Mouse (Mus musculus): ENCODE data around the gene Dnm1. TPM values are rescaled to one million over a fixed set of nuclear protein-coding genes. Genes with fewer than 3 reads are reported as not detected.
A peak's percentile ranks its signal among the peaks of the same experiment; 100 is the strongest.

Dnm1 gene
- total and polyA plus RNA-seq, 2 experiments, result 0.09 to 0.60 TPM

DNA sequence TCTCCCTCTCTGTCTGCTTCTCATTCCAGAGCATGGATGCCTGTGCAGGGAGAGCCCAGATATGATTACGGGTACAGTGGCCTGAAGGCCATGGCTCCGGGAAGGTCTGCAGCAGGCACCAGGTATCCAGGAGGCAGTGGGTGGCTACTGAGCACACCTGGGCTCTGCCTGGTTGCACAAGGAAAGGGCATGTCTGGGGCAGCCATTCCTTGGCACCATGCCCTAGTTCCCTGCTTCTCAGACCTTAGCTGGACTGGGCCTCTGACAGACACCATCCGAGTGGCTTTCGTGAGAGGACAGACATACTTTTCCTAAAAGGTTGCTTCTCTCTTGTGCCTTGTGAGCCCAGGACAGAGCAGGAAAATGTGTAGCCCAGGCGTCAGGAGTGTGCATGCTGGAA lies 38.9 kb upstream of the Dnm1 start:
- Histone ChIP-seq H3K9ac (ENCODE audit: low read depth, low read length) (no peak overlapping the region), H3K27ac (replicated peaks; ENCODE audit: insufficient read depth, low read depth, low read length) (no peak overlapping the region), H3K4me1 (ENCODE audit: control insufficient read depth, insufficient read depth, low read length) (peaks cover 11% of the 10 kb centered on the region), H3K79me2 (ENCODE audit: control insufficient read depth, insufficient read depth, low read length) (peaks cover 3% of the 10 kb centered on the region; the same call in 1 of the 2 replicates), H3K27me3 (ENCODE audit: control insufficient read depth, insufficient read depth, low read length) (no peaks in the 10 kb centered on the region), H3K36me3 (ENCODE audit: control insufficient read depth, insufficient read depth, low read length) (no peaks in the 10 kb centered on the region), H3K4me3 (ENCODE audit: insufficient read depth, low read depth, low read length) (no peak overlapping the region)
- no peak for TF ChIP-seq POLR2A (IDR thresholded peaks at IDR 0.05; ENCODE audit: extremely low read depth, insufficient read depth, low read length)
- TF ChIP-seq CTCF (IDR thresholded peaks at IDR 0.05; ENCODE audit: low read depth, low read length), result no peak
- WGBS, result 59% methylated on average over 5 of the region's 5 CpGs
- DNase-seq (ENCODE audit: extremely low read depth, low read depth, low spot score), result peak; percentile 43

DNA sequence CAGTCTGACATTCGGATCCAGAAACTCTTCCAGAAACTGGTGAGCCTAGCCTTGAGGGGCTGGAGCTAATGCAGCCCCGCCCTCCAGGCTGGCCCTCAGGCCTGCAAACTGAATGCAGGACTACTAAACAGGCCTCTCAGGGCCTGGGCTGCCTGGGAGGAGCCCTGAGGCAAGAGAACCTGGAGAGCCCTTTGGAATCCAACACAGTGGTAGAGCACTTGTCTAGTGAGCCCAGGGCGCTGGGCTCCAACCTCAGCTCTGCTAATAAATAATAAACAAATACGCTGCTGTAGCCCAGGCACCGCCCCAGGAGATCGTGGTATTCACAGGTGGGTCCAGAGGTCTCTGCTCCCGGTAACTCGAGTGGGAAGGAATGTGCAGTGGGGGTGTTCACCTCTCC lies 37.7 kb upstream of the Dnm1 start:
- H3K9ac ChIP-seq (ENCODE audit: low read depth, low read length), result no peak overlapping the region
- no peak overlapping the region for H3K27ac ChIP-seq (replicated peaks; ENCODE audit: insufficient read depth, low read depth, low read length)
- H3K4me3 ChIP-seq (ENCODE audit: insufficient read depth, low read depth, low read length), result no peak overlapping the region
- H3K79me2 ChIP-seq (ENCODE audit: control insufficient read depth, insufficient read depth, low read length), result no peaks in the 10 kb centered on the region
- peaks cover 7% of the 10 kb centered on the region for H3K4me1 ChIP-seq (ENCODE audit: control insufficient read depth, insufficient read depth, low read length)
- DNase-seq (ENCODE audit: extremely low read depth, low read depth, low spot score), result no peak
- H3K27me3 ChIP-seq (ENCODE audit: control insufficient read depth, insufficient read depth, low read length), result no peaks in the 10 kb centered on the region
- no peaks in the 10 kb centered on the region for H3K36me3 ChIP-seq (ENCODE audit: control insufficient read depth, insufficient read depth, low read length)
- TF ChIP-seq POLR2A (IDR thresholded peaks at IDR 0.05; ENCODE audit: extremely low read depth, insufficient read depth, low read length) (no peak), CTCF (IDR thresholded peaks at IDR 0.05; ENCODE audit: low read depth, low read length) (no peak)
- 85% methylated on average over 8 of the region's 8 CpGs for WGBS

DNA sequence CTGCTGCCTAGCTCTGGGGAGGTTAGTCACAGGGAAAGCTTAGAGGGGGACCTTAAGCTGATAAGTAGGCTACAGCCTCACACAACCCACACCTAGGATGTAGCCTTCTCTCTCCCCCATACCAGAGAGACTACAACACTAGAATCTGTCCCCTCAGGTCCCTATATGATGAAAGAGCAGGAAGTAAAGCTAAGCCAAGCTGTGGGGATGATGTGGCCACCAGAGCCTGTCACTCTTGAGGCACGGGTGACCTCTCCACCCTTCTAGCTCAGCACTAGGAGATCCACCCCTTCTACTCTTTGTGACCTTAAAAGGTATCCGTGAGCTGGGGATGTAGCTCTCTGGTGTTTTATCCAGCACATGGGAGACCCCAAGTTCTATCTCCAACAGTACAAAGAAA lies 36.0 kb upstream of the Dnm1 start:
- no peak for DNase-seq (ENCODE audit: extremely low read depth, low read depth, low spot score)
- H3K4me3 ChIP-seq (ENCODE audit: insufficient read depth, low read depth, low read length), result no peak overlapping the region
- H3K27ac ChIP-seq (replicated peaks; ENCODE audit: insufficient read depth, low read depth, low read length), result no peak overlapping the region
- peaks cover 5% of the 10 kb centered on the region for H3K4me1 ChIP-seq (ENCODE audit: control insufficient read depth, insufficient read depth, low read length)
- WGBS, result 51% methylated on average over 2 of the region's 2 CpGs
- H3K36me3 ChIP-seq (ENCODE audit: control insufficient read depth, insufficient read depth, low read length), result no peaks in the 10 kb centered on the region
- no peak overlapping the region for H3K9ac ChIP-seq (ENCODE audit: low read depth, low read length)
- no peaks in the 10 kb centered on the region for H3K79me2 ChIP-seq (ENCODE audit: control insufficient read depth, insufficient read depth, low read length)
- no peaks in the 10 kb centered on the region for H3K27me3 ChIP-seq (ENCODE audit: control insufficient read depth, insufficient read depth, low read length)
- TF ChIP-seq CTCF (IDR thresholded peaks at IDR 0.05; ENCODE audit: low read depth, low read length) (no peak), POLR2A (IDR thresholded peaks at IDR 0.05; ENCODE audit: extremely low read depth, insufficient read depth, low read length) (no peak)

DNA sequence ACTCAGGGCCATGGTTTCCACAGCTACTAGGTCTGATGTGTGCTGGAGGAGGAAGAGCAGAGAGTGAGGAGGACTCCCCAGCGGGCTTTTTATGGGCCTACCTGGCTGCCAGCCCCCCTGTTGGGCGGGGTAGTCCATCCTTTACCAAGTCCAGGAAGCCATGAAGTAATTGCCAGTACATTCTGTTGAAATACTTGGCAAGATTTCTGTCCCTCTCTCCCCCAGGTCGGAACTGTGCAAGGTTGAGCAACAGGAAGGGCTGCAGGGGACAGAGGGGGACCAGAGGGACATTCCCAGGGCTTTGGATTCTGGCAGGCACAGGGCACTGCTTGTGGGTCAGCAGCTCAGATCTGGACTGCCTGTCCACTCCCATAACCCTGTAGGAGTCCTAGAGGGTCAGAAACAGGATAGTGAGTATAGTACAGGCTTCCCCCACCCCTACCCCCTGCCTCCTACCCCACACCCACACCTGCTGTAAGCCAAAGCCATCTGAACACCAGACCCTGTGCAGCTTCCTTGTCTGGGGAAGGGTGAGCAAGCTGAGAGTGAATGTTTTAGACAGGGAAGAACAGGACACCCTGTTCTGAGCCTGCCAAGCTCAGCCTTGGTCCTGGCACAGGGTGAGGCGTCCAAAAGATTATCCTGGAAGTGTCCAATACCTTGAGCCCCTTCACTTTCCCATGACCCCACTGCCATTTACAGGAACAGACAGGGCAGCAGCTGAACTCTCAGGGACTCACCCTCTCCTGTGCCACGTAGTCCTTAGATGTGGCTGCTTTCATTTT lies 34.8 kb upstream of the Dnm1 start, which contains the start of gene Lcn2:
Gene Lcn2, minus strand, starts transcription at position 547 of the 785 bp plus-strand sequence.
- H3K4me3 ChIP-seq (ENCODE audit: insufficient read depth, low read depth, low read length), result no peak within 1 kb of the TSS
- no peak for TF ChIP-seq CTCF (IDR thresholded peaks at IDR 0.05; ENCODE audit: low read depth, low read length)
- TF ChIP-seq POLR2A (IDR thresholded peaks at IDR 0.05; ENCODE audit: extremely low read depth, insufficient read depth, low read length), result no peak
- peak; percentile 85 for DNase-seq (ENCODE audit: extremely low read depth, low read depth, low spot score)
- no peak within 1 kb of the TSS for H3K9ac ChIP-seq (ENCODE audit: low read depth, low read length)
- no peaks in the 10 kb centered on the region for H3K36me3 ChIP-seq (ENCODE audit: control insufficient read depth, insufficient read depth, low read length)
- H3K27ac ChIP-seq (replicated peaks; ENCODE audit: insufficient read depth, low read depth, low read length), result no peak within 1 kb of the TSS; the same call in 1 of the 2 replicates
- H3K4me1 ChIP-seq (ENCODE audit: control insufficient read depth, insufficient read depth, low read length), result peaks cover 5% of the 10 kb centered on the region
- no peaks in the 10 kb centered on the region for H3K27me3 ChIP-seq (ENCODE audit: control insufficient read depth, insufficient read depth, low read length)
- 13% methylated on average over 5 of the region's 5 CpGs for WGBS
- H3K79me2 ChIP-seq (ENCODE audit: control insufficient read depth, insufficient read depth, low read length), result no peaks in the 10 kb centered on the region

DNA sequence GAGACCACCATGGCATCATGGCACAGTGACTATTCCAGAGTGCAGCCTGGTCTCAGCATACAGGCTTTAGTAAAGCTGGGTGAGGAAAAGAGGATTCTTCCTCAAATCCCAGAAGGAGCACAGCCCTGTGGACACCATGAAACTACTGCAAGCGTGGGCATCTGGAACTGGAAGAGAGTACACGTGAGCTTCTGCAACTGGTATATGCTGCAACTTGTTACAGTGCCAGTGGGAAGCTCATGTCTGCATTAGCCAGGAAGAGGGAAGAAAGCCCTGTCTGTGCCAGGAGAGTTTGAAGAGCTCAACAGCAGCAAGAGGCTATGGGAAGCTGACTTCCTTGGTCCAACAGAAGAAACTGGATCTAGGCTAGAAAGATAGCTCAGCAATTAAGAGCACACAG lies 29.6 kb upstream of the Dnm1 start:
- H3K9ac ChIP-seq (ENCODE audit: low read depth, low read length), result no peak overlapping the region
- H3K27ac ChIP-seq (replicated peaks; ENCODE audit: insufficient read depth, low read depth, low read length), result no peak overlapping the region
- H3K79me2 ChIP-seq (ENCODE audit: control insufficient read depth, insufficient read depth, low read length), result no peaks in the 10 kb centered on the region
- no peaks in the 10 kb centered on the region for H3K36me3 ChIP-seq (ENCODE audit: control insufficient read depth, insufficient read depth, low read length)
- no peak overlapping the region for H3K4me3 ChIP-seq (ENCODE audit: insufficient read depth, low read depth, low read length)
- no peak for DNase-seq (ENCODE audit: extremely low read depth, low read depth, low spot score)
- WGBS, result 80% methylated on average over 2 of the region's 2 CpGs
- H3K27me3 ChIP-seq (ENCODE audit: control insufficient read depth, insufficient read depth, low read length), result no peaks in the 10 kb centered on the region
- peaks cover 2% of the 10 kb centered on the region; the same call in 1 of the 2 replicates for H3K4me1 ChIP-seq (ENCODE audit: control insufficient read depth, insufficient read depth, low read length)
- TF ChIP-seq CTCF (IDR thresholded peaks at IDR 0.05; ENCODE audit: low read depth, low read length) (no peak), POLR2A (IDR thresholded peaks at IDR 0.05; ENCODE audit: extremely low read depth, insufficient read depth, low read length) (no peak)

DNA sequence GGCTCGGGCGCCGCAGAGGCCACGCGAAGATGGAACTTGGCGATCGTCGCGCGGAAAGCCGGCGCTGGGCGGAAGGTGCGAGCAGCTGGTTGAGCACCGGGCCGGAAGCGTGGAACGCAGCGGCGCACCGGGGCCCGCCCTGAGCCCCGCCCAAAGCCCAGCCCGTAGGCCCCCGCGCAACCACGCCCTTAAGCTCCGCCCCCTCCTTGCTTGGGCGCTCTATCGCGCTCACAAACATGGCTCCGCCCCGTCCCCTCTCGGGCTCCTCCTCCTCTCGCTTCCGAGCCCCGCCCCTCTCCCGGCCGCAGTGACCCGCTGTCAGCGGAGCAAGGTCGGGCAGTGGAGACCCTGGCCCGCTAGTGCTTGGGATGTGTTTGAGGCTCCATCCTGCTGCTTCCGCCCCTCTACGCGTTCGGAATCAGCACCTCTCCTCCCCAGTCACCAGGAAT lies 28.7 kb upstream of the Dnm1 start, which contains the start of gene 1110008P14Rik:
Gene 1110008P14Rik, minus strand, starts transcription at position 164 of the 449 bp plus-strand sequence.
- peak within 1 kb of the TSS; percentile 83 for H3K4me3 ChIP-seq (ENCODE audit: insufficient read depth, low read depth, low read length)
- H3K4me1 ChIP-seq (ENCODE audit: control insufficient read depth, insufficient read depth, low read length), result peaks cover 2% of the 10 kb centered on the region; the same call in 1 of the 2 replicates
- peak within 1 kb of the TSS; percentile 82 for H3K9ac ChIP-seq (ENCODE audit: low read depth, low read length)
- WGBS, result under 1% methylated on average over 47 of the region's 47 CpGs
- no peaks in the 10 kb centered on the region for H3K36me3 ChIP-seq (ENCODE audit: control insufficient read depth, insufficient read depth, low read length)
- no peaks in the 10 kb centered on the region for H3K79me2 ChIP-seq (ENCODE audit: control insufficient read depth, insufficient read depth, low read length)
- TF ChIP-seq POLR2A (IDR thresholded peaks at IDR 0.05; ENCODE audit: extremely low read depth, insufficient read depth, low read length) (no peak), CTCF (IDR thresholded peaks at IDR 0.05; ENCODE audit: low read depth, low read length) (no peak)
- H3K27me3 ChIP-seq (ENCODE audit: control insufficient read depth, insufficient read depth, low read length), result no peaks in the 10 kb centered on the region
- no peak within 1 kb of the TSS for H3K27ac ChIP-seq (replicated peaks; ENCODE audit: insufficient read depth, low read depth, low read length)
- peak; percentile 79 for DNase-seq (ENCODE audit: extremely low read depth, low read depth, low spot score)
